Mouse (Mus musculus): ENCODE results near the gene 1700042G07Rik. TPM values are rescaled to one million over a fixed set of nuclear protein-coding genes. Genes with fewer than 3 reads are reported as not detected.

1700042G07Rik gene
- not detected in 2 replicates for total RNA-seq (2017)

- ATAC-seq (replicated peaks in 1 of 2; ENCODE audit: insufficient read depth in 1 of 2, low FRiP score in 2 of 2, low TSS enrichment in 1 of 2, low read depth in 1 of 2, poor library complexity in 2 of 2, severe bottlenecking in 2 of 2) = no peak
These were observed at the start of gene 1700042G07Rik, which contains the start of gene Gm49337 for GRCm38 (mm10) chr4:116173072-116173471. Gene 1700042G07Rik, plus strand, starts transcription at chr4:116173372. Gene Gm49337, plus strand, starts transcription at chr4:116173384.

DNA sequence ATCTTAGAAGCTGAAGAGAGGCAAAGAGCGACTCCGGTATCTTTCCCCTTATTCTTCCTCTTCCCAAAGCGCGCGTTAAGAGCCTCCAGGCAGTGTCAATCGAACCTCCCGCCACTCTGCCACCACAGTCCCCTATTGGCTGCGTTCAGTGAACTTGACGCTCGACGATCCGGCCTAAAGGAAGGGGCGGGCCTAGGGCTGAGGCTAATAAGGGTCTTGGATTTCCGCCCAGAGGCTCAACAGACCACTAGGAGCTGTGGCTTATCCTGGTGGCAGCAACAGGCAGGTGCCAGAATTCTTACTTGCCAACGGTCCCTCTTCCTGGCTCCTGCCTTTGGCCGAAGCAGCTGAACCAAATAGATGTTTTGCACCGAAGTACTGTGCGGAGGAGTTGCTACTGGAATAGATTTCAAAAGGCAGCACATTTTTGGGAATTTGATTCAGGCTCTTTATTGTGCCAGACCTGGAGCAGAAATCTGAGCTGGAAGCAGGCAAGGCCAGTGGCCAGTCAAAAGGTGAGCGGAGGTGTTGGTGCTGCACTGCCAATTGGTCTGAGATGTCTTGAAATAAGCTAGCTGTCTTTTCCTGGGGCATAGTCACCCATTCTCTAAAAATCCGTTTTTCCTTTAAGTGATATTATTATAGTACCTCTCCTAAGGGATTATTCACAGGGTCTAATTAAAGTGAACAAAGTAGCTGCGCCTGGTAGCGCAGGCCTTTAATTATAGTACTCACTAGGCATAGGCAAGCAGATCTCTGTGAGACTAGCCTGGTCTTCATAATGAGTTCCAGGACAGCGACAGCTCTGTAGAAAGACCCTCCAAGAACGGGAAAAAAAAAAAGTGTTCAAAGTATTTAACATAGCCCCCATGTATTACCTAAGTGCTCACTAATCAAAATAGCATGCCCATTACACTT is 49.3 kb upstream of the 1700042G07Rik start, which contains the start of the genes Rad54l and Pomgnt1:
Rad54l (minus strand) TSS at position 89 of the 918 bp plus-strand sequence.
Pomgnt1 (plus strand) TSS at position 239 of the 918 bp plus-strand sequence.
- peak; percentile 97 to 98 for ATAC-seq (replicated peaks in 1 of 2; ENCODE audit: insufficient read depth in 1 of 2, low FRiP score in 2 of 2, low TSS enrichment in 1 of 2, low read depth in 1 of 2, poor library complexity in 2 of 2, severe bottlenecking in 2 of 2)

DNA sequence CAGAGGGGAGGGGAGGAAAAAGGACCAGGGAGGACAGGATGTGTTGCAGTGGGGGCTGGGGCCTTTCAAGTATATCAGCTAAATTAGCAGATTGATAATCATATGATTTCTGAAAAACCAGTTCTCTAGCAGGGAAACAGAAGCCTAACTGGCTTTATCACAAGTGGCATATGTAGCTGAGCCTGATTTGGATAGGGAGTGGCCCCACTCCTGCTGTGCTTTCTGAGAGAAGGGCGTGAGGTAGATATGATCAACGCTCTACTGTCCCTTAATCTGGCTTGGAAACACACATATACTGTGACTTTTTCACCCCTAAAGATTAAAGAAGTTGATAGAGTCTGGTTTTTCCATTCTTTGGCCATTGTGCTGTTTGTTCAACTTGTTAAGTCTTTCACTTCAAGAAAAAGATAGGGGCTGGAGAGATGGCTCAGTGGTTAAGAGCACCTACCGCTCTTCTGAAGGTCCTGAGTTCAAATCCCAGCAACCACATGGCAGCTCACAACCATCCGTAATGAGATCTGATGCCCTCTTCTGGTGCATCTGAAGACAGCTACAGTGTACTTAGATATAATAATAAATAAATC is 47.3 kb upstream of the 1700042G07Rik start:
- no peak for ATAC-seq (replicated peaks in 1 of 2; ENCODE audit: insufficient read depth in 1 of 2, low FRiP score in 2 of 2, low TSS enrichment in 1 of 2, low read depth in 1 of 2, poor library complexity in 2 of 2, severe bottlenecking in 2 of 2)

DNA sequence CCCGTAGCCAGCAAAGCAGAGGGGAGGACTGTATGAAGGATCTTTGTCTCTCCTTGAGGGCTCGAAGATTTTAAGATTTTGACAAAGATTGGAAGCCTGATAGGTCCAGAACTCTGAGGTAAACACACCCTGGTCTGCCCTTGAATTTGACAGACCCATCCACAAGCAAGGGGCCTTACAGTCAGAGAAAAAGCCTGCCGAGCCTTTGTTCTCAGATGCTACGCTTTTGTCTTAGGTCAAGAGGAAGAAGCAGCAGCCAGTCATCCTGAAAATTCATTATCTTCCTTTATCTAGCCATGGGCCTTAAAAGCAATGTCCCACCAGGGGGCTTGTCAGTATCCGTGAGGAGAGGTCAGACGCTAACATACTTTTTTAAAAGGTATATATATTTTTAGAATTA is 45.2 kb upstream of the 1700042G07Rik start:
- ATAC-seq (replicated peaks in 1 of 2; ENCODE audit: insufficient read depth in 1 of 2, low FRiP score in 2 of 2, low TSS enrichment in 1 of 2, low read depth in 1 of 2, poor library complexity in 2 of 2, severe bottlenecking in 2 of 2) = no peak

GRCm38 (mm10) chr4:116133126-116133525 is 40.0 kb upstream of the 1700042G07Rik start:
- ATAC-seq (replicated peaks in 1 of 2; ENCODE audit: insufficient read depth in 1 of 2, low FRiP score in 2 of 2, low TSS enrichment in 1 of 2, low read depth in 1 of 2, poor library complexity in 2 of 2, severe bottlenecking in 2 of 2) = no peak

GRCm38 (mm10) chr4:116134990-116135389 is 38.2 kb upstream of the 1700042G07Rik start:
- peak; percentile 78 to 79 for ATAC-seq (replicated peaks in 1 of 2; ENCODE audit: insufficient read depth in 1 of 2, low FRiP score in 2 of 2, low TSS enrichment in 1 of 2, low read depth in 1 of 2, poor library complexity in 2 of 2, severe bottlenecking in 2 of 2)

DNA sequence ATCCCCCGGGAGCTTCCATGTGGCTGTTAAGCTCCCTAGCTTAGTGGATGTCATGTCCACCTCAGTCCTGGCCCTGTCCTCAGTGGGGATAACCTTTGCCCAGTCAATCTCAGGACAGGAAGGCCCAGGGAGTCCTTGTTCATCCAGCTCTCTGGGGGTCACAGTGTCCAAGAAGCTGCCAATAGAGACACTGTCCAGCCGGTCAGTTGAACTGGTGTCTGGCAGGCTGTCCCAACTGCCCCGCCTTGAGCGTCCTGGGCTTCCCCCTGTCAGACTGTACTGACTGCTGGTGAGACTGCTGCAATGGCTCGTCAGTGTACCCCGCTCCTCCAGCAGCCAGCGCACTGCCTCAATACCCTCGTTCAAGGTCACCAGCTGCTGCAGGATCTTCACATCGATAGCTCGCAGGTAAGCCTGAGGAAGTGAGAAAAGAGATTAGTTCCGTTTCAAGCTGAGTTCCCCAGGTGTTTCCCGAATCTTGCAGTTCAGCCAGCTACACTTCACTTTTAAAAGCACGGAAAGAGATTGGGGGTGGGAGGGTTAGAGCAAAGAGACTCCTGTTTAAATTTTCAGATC is 35.7 kb upstream of the 1700042G07Rik start:
- ATAC-seq (replicated peaks in 1 of 2; ENCODE audit: insufficient read depth in 1 of 2, low FRiP score in 2 of 2, low TSS enrichment in 1 of 2, low read depth in 1 of 2, poor library complexity in 2 of 2, severe bottlenecking in 2 of 2) = no peak

GRCm38 (mm10) chr4:116140801-116141574 is 32.2 kb upstream of the 1700042G07Rik start:
- no peak for ATAC-seq (replicated peaks in 1 of 2; ENCODE audit: insufficient read depth in 1 of 2, low FRiP score in 2 of 2, low TSS enrichment in 1 of 2, low read depth in 1 of 2, poor library complexity in 2 of 2, severe bottlenecking in 2 of 2)

- no peak for ATAC-seq (replicated peaks in 1 of 2; ENCODE audit: insufficient read depth in 1 of 2, low FRiP score in 2 of 2, low TSS enrichment in 1 of 2, low read depth in 1 of 2, poor library complexity in 2 of 2, severe bottlenecking in 2 of 2)
These were observed 31.4 kb upstream of the 1700042G07Rik start for GRCm38 (mm10) chr4:116141736-116142135.

GRCm38 (mm10) chr4:116142269-116142668 is 30.9 kb upstream of the 1700042G07Rik start:
- no peak for ATAC-seq (replicated peaks in 1 of 2; ENCODE audit: insufficient read depth in 1 of 2, low FRiP score in 2 of 2, low TSS enrichment in 1 of 2, low read depth in 1 of 2, poor library complexity in 2 of 2, severe bottlenecking in 2 of 2)

DNA sequence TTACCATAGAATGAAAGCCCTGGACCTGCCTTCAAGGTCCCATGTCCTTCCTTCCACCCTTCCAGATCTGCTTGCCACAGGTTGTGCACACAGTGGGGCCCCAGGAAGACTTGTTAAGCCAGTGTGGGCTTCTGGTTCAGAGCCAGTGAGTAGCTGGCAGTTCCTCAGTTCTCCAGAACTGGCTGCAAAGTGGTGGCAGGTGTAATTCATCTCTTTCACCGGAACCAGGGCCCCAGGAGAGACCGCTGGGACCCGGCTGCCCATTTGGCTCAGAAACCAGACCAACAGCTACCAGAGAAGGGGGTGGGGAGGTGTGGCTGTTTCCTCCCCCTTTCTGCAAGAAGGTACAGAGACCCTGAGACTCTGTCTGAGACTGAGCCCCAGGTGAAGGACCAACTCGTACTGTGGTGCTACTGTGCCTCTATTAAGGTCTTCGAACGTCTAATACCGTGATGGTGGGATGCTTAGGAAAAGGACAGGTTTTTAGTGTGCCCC is 29.8 kb upstream of the 1700042G07Rik start:
- ATAC-seq (replicated peaks in 1 of 2; ENCODE audit: insufficient read depth in 1 of 2, low FRiP score in 2 of 2, low TSS enrichment in 1 of 2, low read depth in 1 of 2, poor library complexity in 2 of 2, severe bottlenecking in 2 of 2) = peak; percentile 48 to 59

DNA sequence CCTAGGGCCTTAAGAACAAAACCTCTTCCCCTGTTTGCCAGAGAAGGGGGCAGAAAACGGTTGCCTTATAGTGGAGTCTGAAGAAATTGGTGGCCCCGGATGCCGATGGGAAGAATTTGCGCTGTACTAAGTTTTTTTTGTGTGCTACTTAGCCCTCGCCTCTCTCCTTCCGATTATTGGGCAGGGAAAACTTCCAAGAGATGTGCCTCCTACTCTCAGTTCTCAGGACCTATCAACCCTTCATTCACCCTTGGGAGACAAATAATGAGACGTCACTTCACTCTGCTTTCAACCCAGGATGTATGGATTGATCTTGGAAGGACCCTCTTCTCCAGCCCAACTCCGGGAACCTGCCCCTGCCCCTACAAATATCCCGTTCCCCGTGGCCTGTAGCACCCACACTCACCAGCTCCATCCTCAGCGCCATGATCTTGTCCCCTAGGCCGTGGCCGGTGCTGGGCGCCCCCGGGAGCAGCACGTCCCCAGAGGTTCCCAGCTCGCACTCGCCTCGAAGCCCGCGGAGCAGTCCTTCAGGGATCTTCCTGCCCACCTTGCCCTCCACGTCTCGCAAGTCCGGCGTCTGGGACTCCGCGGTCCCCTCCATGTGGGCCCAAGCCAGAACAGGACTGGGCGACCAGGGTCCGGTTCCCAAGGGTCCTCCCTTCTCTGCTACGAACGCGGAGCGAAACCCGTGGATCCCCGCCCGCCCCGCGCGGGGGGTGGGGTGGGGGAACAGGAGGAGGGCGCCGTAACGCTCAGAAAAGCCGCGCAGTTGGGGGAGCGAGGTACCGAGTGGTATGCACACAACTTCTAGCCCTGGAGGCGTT is 29.1 kb upstream of the 1700042G07Rik start:
- ATAC-seq (replicated peaks in 1 of 2; ENCODE audit: insufficient read depth in 1 of 2, low FRiP score in 2 of 2, low TSS enrichment in 1 of 2, low read depth in 1 of 2, poor library complexity in 2 of 2, severe bottlenecking in 2 of 2) = peak; percentile 52 to 54; a peak in 3 of 4 replicates

DNA sequence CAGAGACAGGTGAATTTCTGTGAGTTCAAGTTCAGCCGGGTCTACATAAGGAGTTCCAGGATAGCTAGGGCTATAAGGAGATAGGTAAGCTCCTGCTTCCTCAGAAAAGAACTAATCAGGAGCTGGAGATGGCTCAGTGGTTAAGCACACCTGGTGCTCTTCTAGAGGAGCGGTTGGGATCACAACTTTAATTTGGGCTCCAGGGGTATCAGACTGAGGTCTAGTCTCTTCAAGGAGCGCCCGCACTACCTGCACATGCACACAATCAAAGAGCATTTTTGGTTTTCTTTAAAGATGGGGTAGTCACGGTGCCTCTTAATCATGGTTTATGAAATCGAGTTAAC is 23.4 kb upstream of the 1700042G07Rik start:
- ATAC-seq (replicated peaks in 1 of 2; ENCODE audit: insufficient read depth in 1 of 2, low FRiP score in 2 of 2, low TSS enrichment in 1 of 2, low read depth in 1 of 2, poor library complexity in 2 of 2, severe bottlenecking in 2 of 2) = peak in 1 of 2 experiments; percentile 6; a peak in 1 of 4 replicates

DNA sequence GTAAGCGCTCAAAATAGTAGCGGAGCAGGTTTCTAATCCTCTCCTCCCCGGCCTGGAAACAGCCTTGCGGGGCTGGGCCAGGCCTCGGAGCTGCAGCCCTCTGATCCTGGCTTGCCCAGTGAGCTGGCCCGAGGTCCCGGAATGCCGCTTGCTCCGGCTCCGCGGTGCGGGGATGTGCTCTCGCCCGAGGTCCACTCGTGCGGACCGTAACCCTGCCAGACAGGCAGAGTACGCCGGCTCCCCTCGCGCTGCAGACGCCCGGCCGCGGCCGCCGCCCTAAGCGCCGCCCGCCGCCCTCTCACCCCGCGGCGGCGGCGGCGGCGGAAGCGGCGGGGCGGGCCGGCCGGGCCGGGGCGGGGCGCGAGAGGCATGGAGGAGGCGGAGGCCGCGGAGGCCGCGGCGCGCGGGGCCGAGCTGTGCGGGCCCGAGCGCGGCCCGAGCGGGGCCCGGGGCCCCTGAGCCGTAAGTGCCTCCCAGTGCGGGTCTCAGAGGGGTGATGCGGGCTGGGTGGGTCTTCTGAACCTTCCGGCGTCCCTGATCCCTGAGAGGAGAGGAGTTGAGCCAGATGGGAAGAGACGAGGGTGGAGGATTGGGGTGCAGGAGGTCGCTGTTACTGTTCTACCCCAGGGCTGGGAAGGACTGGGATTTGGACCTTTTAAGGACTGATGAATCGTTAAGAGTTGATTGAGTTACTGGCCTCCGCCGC is 22.9 kb upstream of the 1700042G07Rik start:
- peak; percentile 46 to 62; a peak in 1 of 4 replicates for ATAC-seq (replicated peaks in 1 of 2; ENCODE audit: insufficient read depth in 1 of 2, low FRiP score in 2 of 2, low TSS enrichment in 1 of 2, low read depth in 1 of 2, poor library complexity in 2 of 2, severe bottlenecking in 2 of 2)

DNA sequence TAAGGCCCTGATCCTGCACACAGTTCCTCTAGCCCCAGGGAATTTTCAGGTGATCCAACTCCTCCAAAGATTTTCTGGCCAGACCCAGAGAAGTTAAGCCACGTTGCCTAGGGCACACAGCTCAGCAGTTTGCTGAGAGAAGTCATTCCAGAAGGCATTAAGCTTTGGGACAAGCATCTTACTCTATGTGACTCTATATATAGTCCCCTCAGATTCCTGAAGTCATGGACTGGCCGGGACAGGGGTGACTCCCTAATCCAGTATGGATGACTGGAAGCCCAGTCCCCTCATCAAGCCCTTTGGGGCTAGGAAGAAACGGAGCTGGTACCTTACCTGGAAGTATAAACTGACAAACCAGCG is 22.3 kb upstream of the 1700042G07Rik start:
- no peak for ATAC-seq (replicated peaks in 1 of 2; ENCODE audit: insufficient read depth in 1 of 2, low FRiP score in 2 of 2, low TSS enrichment in 1 of 2, low read depth in 1 of 2, poor library complexity in 2 of 2, severe bottlenecking in 2 of 2)

GRCm38 (mm10) chr4:116151238-116151637 is 21.9 kb upstream of the 1700042G07Rik start, which contains the start of gene Lurap1:
Gene Lurap1, minus strand, starts transcription at chr4:116151338.
- ATAC-seq (replicated peaks in 1 of 2; ENCODE audit: insufficient read depth in 1 of 2, low FRiP score in 2 of 2, low TSS enrichment in 1 of 2, low read depth in 1 of 2, poor library complexity in 2 of 2, severe bottlenecking in 2 of 2) = no peak

Measured in hematopoietic stem cell, adult 5-6 weeks (primary cell).